Mouse (Mus musculus): ENCODE measurements around the gene Smg6.
A peak's percentile ranks its signal among the peaks of the same experiment; 100 is the strongest.

The Smg6 gene

GRCm38 (mm10) chr11:75152603-75153557, 227.3 kb downstream of the Smg6 start:
- peak; percentile 83 to 85 for DNase-seq

GRCm38 (mm10) chr11:75154053-75154585, 228.5 kb downstream of the Smg6 start:
- DNase-seq: no peak

GRCm38 (mm10) chr11:75155985-75156384, 230.4 kb downstream of the Smg6 start:
- DNase-seq: peak in 1 of 2 experiments; percentile 40

GRCm38 (mm10) chr11:75156416-75156815, 230.8 kb downstream of the Smg6 start:
- no peak for DNase-seq

- DNase-seq: peak in 1 of 2 experiments; percentile 42
These were observed 231.4 kb downstream of the Smg6 start for GRCm38 (mm10) chr11:75157037-75157436.

- peak in 1 of 2 experiments; percentile 9 for DNase-seq
These were observed 232.3 kb downstream of the Smg6 start for GRCm38 (mm10) chr11:75157901-75158300.

GRCm38 (mm10) chr11:75158432-75158831, 232.8 kb downstream of the Smg6 start:
- DNase-seq: peak in 1 of 2 experiments; percentile 5

GRCm38 (mm10) chr11:75159564-75159963, 233.9 kb downstream of the Smg6 start:
- no peak for DNase-seq

GRCm38 (mm10) chr11:75160954-75161353, 235.3 kb downstream of the Smg6 start:
- no peak for DNase-seq

GRCm38 (mm10) chr11:75161417-75162008, 235.9 kb downstream of the Smg6 start:
- peak in 1 of 2 experiments; percentile 53 for DNase-seq

- no peak for DNase-seq
These were observed 237.0 kb downstream of the Smg6 start for GRCm38 (mm10) chr11:75162591-75163080.

GRCm38 (mm10) chr11:75163379-75163778, 237.8 kb downstream of the Smg6 start:
- no peak for DNase-seq

- no peak for DNase-seq
These were observed 238.4 kb downstream of the Smg6 start for GRCm38 (mm10) chr11:75164051-75164450.

GRCm38 (mm10) chr11:75164750-75165149, 239.1 kb downstream of the Smg6 start:
- DNase-seq: no peak

- peak; percentile 73 to 78 for DNase-seq
These were observed 240.0 kb downstream of the Smg6 start for GRCm38 (mm10) chr11:75165441-75166192.

GRCm38 (mm10) chr11:75166193-75166842, 240.7 kb downstream of the Smg6 start:
- DNase-seq: peak in 1 of 2 experiments; percentile 44

- peak; percentile 50 to 55 for DNase-seq
These were observed 241.4 kb downstream of the Smg6 start for GRCm38 (mm10) chr11:75166861-75167642.

GRCm38 (mm10) chr11:75167643-75168589, 242.3 kb downstream of the Smg6 start:
- peak in 1 of 2 experiments; percentile 48 for DNase-seq

GRCm38 (mm10) chr11:75168590-75169361, 243.2 kb downstream of the Smg6 start:
- peak; percentile 84 to 90 for DNase-seq
